Mouse (Mus musculus) lung, postnatal 0 days (tissue): ENCODE measurements around the gene Slc7a15. TPM values are rescaled to one million over a fixed set of nuclear protein-coding genes. Genes with fewer than 3 reads are reported as not detected.
A peak's percentile ranks its signal among the peaks of the same experiment; 100 is the strongest.
"Not testable (repeated sequence)": the region's sequence is repeated elsewhere in the genome, so short reads cannot be mapped to it uniquely, and the experiment has no call there.

Experiments used
- ATAC-seq: fragments of 200-750 bp; cut with Nextera tagmentation; 2 replicates; pipeline ENCODE4 v1.8.0; 2017; ENCODE audit warnings: moderate library complexity
- DNase-seq: peaks from one replicate; pipeline ENCODE4 v3.0.0-alpha.2; 2016; ENCODE audit warnings: low spot score
- H3K27ac ChIP-seq: fragments of 300-500 bp; sonication (generic); 2 replicates; pipeline ENCODE4 v1.5.1; 2014; ENCODE audit warnings: antibody characterized with exemption, mild to moderate bottlenecking, low read length, mixed read lengths
- H3K27me3 ChIP-seq: fragments of 300-500 bp; sonication (generic); replicated peaks from 2 replicates; pipeline ENCODE4 v1.6.1; 2014; ENCODE audit warnings: low read length, mixed read lengths; ENCODE audit not compliant: insufficient read depth
- H3K36me3 ChIP-seq: fragments of 300-500 bp; sonication (generic); 2 replicates; pipeline ENCODE4 v1.6.1; 2014; ENCODE audit warnings: low read length, mixed read lengths; ENCODE audit not compliant: insufficient read depth
- H3K4me1 ChIP-seq: fragments of 300-500 bp; sonication (generic); 2 replicates; pipeline ENCODE4 v1.6.1; 2014; ENCODE audit warnings: antibody characterized with exemption, low read depth, low read length, mixed read lengths; ENCODE audit not compliant: insufficient read depth
- H3K4me2 ChIP-seq: fragments of 300-500 bp; sonication (generic); replicated peaks from 2 replicates; pipeline ENCODE4 v1.6.1; 2014; ENCODE audit warnings: low read depth, mild to moderate bottlenecking, low read length, moderate library complexity, mixed read lengths
- H3K4me3 ChIP-seq: fragments of 300-500 bp; sonication (generic); 2 replicates; pipeline ENCODE4 v1.5.1; 2014; ENCODE audit warnings: low read depth, low read length
- H3K9ac ChIP-seq: fragments of 300-500 bp; sonication (generic); replicated peaks from 2 replicates; pipeline ENCODE4 v1.6.1; 2014; ENCODE audit warnings: low read depth, mild to moderate bottlenecking
- H3K9me3 ChIP-seq: fragments of 300-500 bp; sonication (generic); 2 replicates; pipeline ENCODE4 v1.6.1; 2016; ENCODE audit warnings: low read length, mixed read lengths
- CTCF ChIP-seq: IDR thresholded peaks from 2 replicates; pipeline ENCODE4 v1.5.1; 2016; ENCODE audit warnings: antibody characterized with exemption, mild to moderate bottlenecking
- EP300 ChIP-seq: IDR thresholded peaks from 2 replicates; pipeline ENCODE4 v1.6.1; 2016; ENCODE audit warnings: antibody characterized with exemption, mild to moderate bottlenecking, control low read depth
- WGBS: fragments of 180-500 bp; shearing (Covaris S2); extraction: QIAGEN DNeasy Blood & Tissue Kit; methylation state at CpG from one replicate; pipeline ENCODE4 v1.1.7; 2014; 5-methylcytosine and 5-hydroxymethylcytosine counted together
- polyA plus RNA-seq: library from polyadenylated mRNA; unstranded; fragments of >200 nt; fragmentation: Nextera tagmentation; extraction: Ambion mirVana; gene quantifications from 2 replicates; pipeline ENCODE4 v1.2.1, GENCODE M21; 2015

Slc7a15 gene
- not detected in 2 replicates for polyA plus RNA-seq

DNA sequence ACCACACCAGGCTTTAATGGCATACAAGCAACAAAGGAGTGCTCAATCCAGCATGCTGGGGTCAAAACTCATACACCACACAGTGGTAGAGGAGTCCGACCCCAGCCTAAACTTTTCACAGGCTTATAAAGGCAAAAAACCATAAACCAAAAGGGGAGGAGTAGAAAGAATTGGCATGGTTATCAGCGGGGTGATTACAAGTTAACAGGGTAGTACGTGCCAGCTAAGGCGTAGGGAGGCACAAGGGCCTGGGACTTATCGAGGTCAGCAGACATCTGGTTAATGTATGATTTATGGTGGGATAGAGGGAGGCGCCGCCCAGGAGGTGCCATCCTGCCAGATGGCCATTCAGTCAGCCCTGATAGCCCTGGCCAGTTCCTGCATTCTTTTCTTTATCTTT lies at the start of gene Slc7a15:
Slc7a15 (minus strand) TSS at position 101 of the 400 bp plus-strand sequence.
- H3K4me3 ChIP-seq, H3K4me1 ChIP-seq, H3K4me2 ChIP-seq, H3K9ac ChIP-seq, H3K36me3 ChIP-seq, H3K9me3 ChIP-seq, ATAC-seq, H3K27me3 ChIP-seq, H3K27ac ChIP-seq, DNase-seq: not testable (repeated sequence)
- 97% methylated on average over 7 of the region's 7 CpGs for WGBS

DNA sequence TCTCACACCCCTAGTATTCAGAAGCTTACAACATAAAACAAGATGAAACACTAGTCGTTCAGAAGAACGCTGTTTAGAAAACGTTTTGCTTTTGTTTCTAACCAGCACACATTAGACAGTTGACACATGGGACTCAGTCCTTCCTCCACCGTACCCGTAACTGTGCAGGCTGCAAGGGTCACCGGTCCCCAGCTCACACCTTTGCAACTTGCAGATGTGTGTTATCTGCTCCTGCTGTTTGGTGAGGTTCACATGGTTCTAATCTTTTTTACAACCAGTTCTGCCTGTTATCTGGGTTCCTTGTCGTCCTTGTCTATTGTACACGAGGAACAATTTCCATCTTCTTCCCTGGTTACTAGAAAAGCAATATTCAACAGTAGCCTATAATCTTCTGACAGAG lies 49.3 kb upstream of the Slc7a15 start:
- H3K27ac ChIP-seq, H3K36me3 ChIP-seq, H3K9me3 ChIP-seq, H3K4me2 ChIP-seq, DNase-seq, H3K9ac ChIP-seq, H3K27me3 ChIP-seq, H3K4me3 ChIP-seq, H3K4me1 ChIP-seq, ATAC-seq: not testable (repeated sequence)
- WGBS: 60% methylated on average over 8 of the region's 8 CpGs

DNA sequence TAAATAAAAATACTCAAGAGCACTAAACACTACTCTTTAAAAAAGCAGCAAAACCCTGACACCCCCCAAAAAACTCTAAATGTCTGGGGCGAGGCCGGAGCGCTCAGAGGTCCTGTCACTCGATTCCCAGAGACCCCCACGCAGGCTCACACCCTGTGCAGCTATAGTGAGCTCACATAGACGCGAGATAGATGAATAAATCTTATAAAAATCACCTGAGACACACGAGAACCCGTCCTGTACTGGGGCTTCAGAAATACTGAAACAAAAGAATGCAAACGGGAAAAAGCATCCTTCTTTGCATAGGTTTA lies 42.5 kb upstream of the Slc7a15 start:
- peak overlapping the region; percentile 79 for H3K4me3 ChIP-seq
- H3K36me3 ChIP-seq: no peaks in the 10 kb centered on the region
- no peak for TF ChIP-seq CTCF
- TF ChIP-seq EP300: no peak
- peak overlapping the region; percentile 88 for H3K9ac ChIP-seq
- H3K27ac ChIP-seq: no peak overlapping the region
- no peak for ATAC-seq
- DNase-seq: no peak
- H3K9me3 ChIP-seq: no peaks in the 10 kb centered on the region
- WGBS: 4% methylated on average over 10 of the region's 10 CpGs
- H3K4me2 ChIP-seq: peak overlapping the region; percentile 64
- H3K4me1 ChIP-seq: no peaks in the 10 kb centered on the region
- no peaks in the 10 kb centered on the region for H3K27me3 ChIP-seq

DNA sequence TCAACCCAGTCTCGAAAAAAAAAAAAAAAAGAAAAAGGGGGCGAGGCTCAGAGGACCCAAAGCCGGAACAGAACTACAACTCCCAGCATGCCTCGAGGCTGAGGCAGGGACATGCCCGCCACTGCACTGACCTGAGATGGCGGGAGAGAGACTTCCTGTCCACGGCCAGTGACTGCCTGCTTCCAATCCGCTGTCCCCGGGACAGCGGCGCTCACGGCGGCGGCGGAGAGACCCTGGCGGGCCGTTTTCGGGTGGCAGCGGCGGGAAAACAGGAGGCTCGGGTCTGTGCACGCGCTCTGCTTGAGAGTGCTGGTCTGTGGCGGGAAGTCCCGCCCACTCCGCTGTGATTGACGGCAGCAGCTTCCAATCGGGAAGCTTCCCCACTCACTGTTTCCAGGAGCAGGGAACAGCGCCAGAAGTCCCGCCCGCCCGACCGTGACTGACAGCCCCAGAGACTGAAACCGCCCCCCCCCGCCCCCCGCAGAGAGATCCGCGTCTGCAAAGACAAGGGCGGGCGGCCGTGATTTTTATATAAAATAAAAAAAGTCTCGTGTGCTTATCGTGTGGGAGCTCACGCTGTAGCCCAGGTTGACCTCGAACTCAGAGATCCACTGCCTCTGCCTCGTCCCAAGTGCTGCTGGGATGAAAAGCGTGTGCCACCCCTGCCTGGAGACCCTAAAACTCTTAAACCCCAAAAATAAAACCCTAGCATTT lies 42.0 kb upstream of the Slc7a15 start:
- peak overlapping the region; percentile 91 for H3K27ac ChIP-seq
- no peaks in the 10 kb centered on the region for H3K4me1 ChIP-seq
- ATAC-seq (peak; percentile 99), DNase-seq (peak; percentile 97)
- peak; percentile 28 for TF ChIP-seq CTCF
- no peak for TF ChIP-seq EP300
- H3K36me3 ChIP-seq: no peaks in the 10 kb centered on the region
- no peaks in the 10 kb centered on the region for H3K27me3 ChIP-seq
- H3K4me2 ChIP-seq: peak overlapping the region; percentile 64
- no peaks in the 10 kb centered on the region for H3K9me3 ChIP-seq
- H3K4me3 ChIP-seq: peak overlapping the region; percentile 79
- peak overlapping the region; percentile 88 for H3K9ac ChIP-seq
- 1% methylated on average over 45 of the region's 47 CpGs for WGBS

DNA sequence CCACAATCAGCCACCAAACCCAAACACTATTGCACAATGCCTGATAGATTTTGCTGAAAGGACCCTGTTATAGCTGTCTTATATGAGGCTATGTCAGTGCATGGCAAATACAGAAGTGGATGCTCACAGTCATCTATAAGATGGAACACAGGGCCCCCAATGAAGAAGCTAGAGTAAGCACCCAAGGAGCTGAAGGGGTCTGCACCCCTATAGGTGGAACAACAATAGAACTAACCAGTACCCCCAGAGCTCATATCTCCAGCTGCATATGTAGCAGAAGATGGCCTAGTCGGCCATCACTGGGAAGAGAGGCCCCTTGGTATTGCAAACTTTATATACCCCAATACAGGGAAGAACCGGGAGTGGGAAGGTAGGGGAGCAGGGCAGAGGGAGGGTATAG lies 41.3 kb upstream of the Slc7a15 start:
- H3K36me3 ChIP-seq, ATAC-seq, H3K27ac ChIP-seq, H3K9me3 ChIP-seq, H3K4me1 ChIP-seq, DNase-seq, H3K9ac ChIP-seq, H3K27me3 ChIP-seq: not testable (repeated sequence)
- H3K4me2 ChIP-seq: peak overlapping the region; percentile 64
- H3K4me3 ChIP-seq: peak overlapping the region; percentile 79
- 3% methylated on average over 2 of the region's 2 CpGs for WGBS

DNA sequence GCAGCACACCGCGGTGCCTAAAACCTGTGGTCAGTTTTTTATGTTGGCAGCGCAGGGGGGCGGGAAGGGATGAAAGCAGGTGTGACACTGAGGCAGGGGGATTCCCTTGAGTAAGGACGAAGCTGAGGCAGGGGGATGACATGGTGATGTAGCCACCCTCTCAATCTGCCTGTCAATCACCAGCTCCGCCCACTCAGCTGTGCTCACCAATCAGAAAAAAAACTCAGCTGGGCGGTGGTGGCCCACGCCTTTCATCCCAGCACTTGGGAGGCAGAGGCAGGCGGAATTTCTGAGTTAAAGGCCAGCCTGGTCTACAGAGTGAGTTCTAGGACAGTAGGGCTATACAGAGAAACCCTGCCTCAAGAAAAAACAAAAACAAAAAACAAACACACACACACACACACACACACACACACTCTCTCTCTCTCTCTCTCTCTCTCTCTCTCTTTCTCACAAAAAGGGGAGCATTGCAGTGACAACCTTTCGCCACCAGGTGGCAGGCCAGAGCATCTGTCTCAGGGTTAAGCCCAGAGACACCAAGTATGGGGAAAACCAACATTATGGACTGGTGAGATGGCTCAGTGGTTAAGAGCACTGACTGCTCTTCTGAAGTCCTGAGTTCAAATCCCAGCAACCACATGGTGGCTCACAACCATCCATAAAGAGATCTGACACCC lies 39.7 kb upstream of the Slc7a15 start:
- H3K9ac ChIP-seq, H3K36me3 ChIP-seq, H3K4me3 ChIP-seq, H3K4me2 ChIP-seq, H3K4me1 ChIP-seq, ATAC-seq, H3K27ac ChIP-seq, H3K9me3 ChIP-seq, H3K27me3 ChIP-seq: not testable (repeated sequence)
- 76% methylated on average over 10 of the region's 10 CpGs for WGBS
- peak; percentile 92 for TF ChIP-seq CTCF
- DNase-seq: peak; percentile 71
